Mouse (Mus musculus) liver, embryonic 14.5 days (tissue): ENCODE data around the gene Cldn3.

Source experiments
- CTCF ChIP-seq: IDR thresholded peaks from 2 replicates; pipeline ENCODE4 v1.5.1; 2016; ENCODE audit warnings: antibody characterized with exemption, low read depth, control low read depth
- EP300 ChIP-seq: IDR thresholded peaks from 2 replicates; pipeline ENCODE4 v1.6.1; 2016; ENCODE audit warnings: antibody characterized with exemption, low read depth

- no peak for TF ChIP-seq CTCF
- no peak for TF ChIP-seq EP300
Observed at GRCm38 (mm10) chr5:134963546-134963945, 22.5 kb upstream of the Cldn3 start.
